Mouse (Mus musculus): Measurements from ENCODE around the gene Mfsd7a. TPM values are rescaled to one million over a fixed set of nuclear protein-coding genes. Genes with fewer than 3 reads are reported as not detected.
A peak's percentile ranks its signal among the peaks of the same experiment; 100 is the strongest.
"Not testable (repeated sequence)": the region's sequence is repeated elsewhere in the genome, so short reads cannot be mapped to it uniquely, and the experiment has no call there.

Gene Mfsd7a
- total RNA-seq (2021): 1 to 10 TPM; 2.3 to 2.4 TPM
- long read RNA-seq, experiment 1: 0 reads
- long read RNA-seq, experiment 2: 0 reads

- DNase-seq (ENCODE audit: low spot score in 2 of 2): peak; percentile 36 to 62
Observed at GRCm38 (mm10) chr5:108448785-108449668, at the start of gene Mfsd7a. Mfsd7a (minus strand) TSS chr5:108448891.

GRCm38 (mm10) chr5:108486148-108486547 lies 37.5 kb upstream of the Mfsd7a start:
- not testable (repeated sequence) for DNase-seq (ENCODE audit: low spot score in 2 of 2)

- no peak for DNase-seq (ENCODE audit: low spot score in 2 of 2)
Observed at GRCm38 (mm10) chr5:108485239-108485638, 36.5 kb upstream of the Mfsd7a start.

GRCm38 (mm10) chr5:108483006-108483405 lies 34.3 kb upstream of the Mfsd7a start:
- no peak for DNase-seq (ENCODE audit: low spot score in 2 of 2)

- DNase-seq (ENCODE audit: low spot score in 2 of 2): no peak
Observed at GRCm38 (mm10) chr5:108475977-108476376, 27.3 kb upstream of the Mfsd7a start.

GRCm38 (mm10) chr5:108473737-108474136 lies 25.0 kb upstream of the Mfsd7a start:
- DNase-seq (ENCODE audit: low spot score in 2 of 2): no peak

GRCm38 (mm10) chr5:108469617-108470016 lies 20.9 kb upstream of the Mfsd7a start:
- DNase-seq (ENCODE audit: low spot score in 2 of 2): no peak

- DNase-seq (ENCODE audit: low spot score in 2 of 2): no peak
Observed at GRCm38 (mm10) chr5:108466647-108467046, 18.0 kb upstream of the Mfsd7a start.

- no peak for DNase-seq (ENCODE audit: low spot score in 2 of 2)
Observed at GRCm38 (mm10) chr5:108465131-108465891, 16.6 kb upstream of the Mfsd7a start.

GRCm38 (mm10) chr5:108462446-108462845 lies 13.8 kb upstream of the Mfsd7a start:
- no peak for DNase-seq (ENCODE audit: low spot score in 2 of 2)

- peak; percentile 92 for DNase-seq (ENCODE audit: low spot score in 2 of 2)
Observed at GRCm38 (mm10) chr5:108461082-108462065, 12.7 kb upstream of the Mfsd7a start, which contains the start of gene Pcgf3. Pcgf3 (plus strand) TSS chr5:108461232.

GRCm38 (mm10) chr5:108460461-108460860 lies 11.8 kb upstream of the Mfsd7a start:
- no peak for DNase-seq (ENCODE audit: low spot score in 2 of 2)

GRCm38 (mm10) chr5:108458706-108459105 lies 10.0 kb upstream of the Mfsd7a start:
- no peak for DNase-seq (ENCODE audit: low spot score in 2 of 2)

GRCm38 (mm10) chr5:108454094-108454493 lies 5.4 kb upstream of the Mfsd7a start:
- DNase-seq (ENCODE audit: low spot score in 2 of 2): no peak

- no peak for DNase-seq (ENCODE audit: low spot score in 2 of 2)
Observed at GRCm38 (mm10) chr5:108452422-108452821, 3.7 kb upstream of the Mfsd7a start.

GRCm38 (mm10) chr5:108451611-108452010 lies 2.9 kb upstream of the Mfsd7a start:
- no peak for DNase-seq (ENCODE audit: low spot score in 2 of 2)

GRCm38 (mm10) chr5:108450837-108451540 lies 2.3 kb upstream of the Mfsd7a start:
- no peak for DNase-seq (ENCODE audit: low spot score in 2 of 2)

GRCm38 (mm10) chr5:108447857-108448256 lies 834 bp downstream of the Mfsd7a start:
- no peak for DNase-seq (ENCODE audit: low spot score in 2 of 2)

GRCm38 (mm10) chr5:108446973-108447372 lies 1.7 kb downstream of the Mfsd7a start:
- DNase-seq (ENCODE audit: low spot score in 2 of 2): no peak

GRCm38 (mm10) chr5:108436101-108436500 lies 12.6 kb downstream of the Mfsd7a start:
- no peak for DNase-seq (ENCODE audit: low spot score in 2 of 2)

Data from adrenal gland, postnatal 4 days (tissue).